Mouse (Mus musculus) MEL (cell line): ENCODE measurements around the gene Dedd.

ENCODE experiments used
- CHD2 ChIP-seq: IDR thresholded peaks from 2 replicates; pipeline ENCODE4 v1.6.1; 2011; ENCODE audit warnings: low read length, improper control_type of control experiment
- CTCF ChIP-seq, 3 experiments: IDR thresholded peaks in 2 of 3; conservative IDR thresholded peaks in 1 of 3; 2 replicates each; pipeline ENCODE4 v1.5.1; 2011 to 2012; ENCODE audit warnings: low read length in 3 of 3, low read depth in 2 of 3, mild to moderate bottlenecking in 2 of 3, improper control_type of control experiment in 1 of 3, inconsistent platforms in 1 of 3, mixed read lengths in 1 of 3, moderate library complexity in 1 of 3; ENCODE audit not compliant: control insufficient read depth in 1 of 3, insufficient read depth in 1 of 3, poor library complexity in 1 of 3, severe bottlenecking in 1 of 3
- GATA1 ChIP-seq: IDR thresholded peaks from 2 replicates; pipeline ENCODE4 v1.6.1; 2011; ENCODE audit warnings: low read depth, low read length, improper control_type of control experiment
- MAFK ChIP-seq: IDR thresholded peaks from 2 replicates; pipeline ENCODE4 v1.6.1; 2011; ENCODE audit warnings: low read depth, mild to moderate bottlenecking, low read length, improper control_type of control experiment, borderline replicate concordance
- MXI1 ChIP-seq: IDR thresholded peaks from 2 replicates; pipeline ENCODE4 v1.6.1; 2011; ENCODE audit warnings: mild to moderate bottlenecking, low read depth, low read length, improper control_type of control experiment
- POLR2A ChIP-seq, 2 experiments: IDR thresholded peaks; 2 replicates each; pipeline ENCODE4 v1.6.1; 2011 to 2012; ENCODE audit warnings: low read length in 2 of 2, mild to moderate bottlenecking in 2 of 2, control low read depth in 1 of 2, improper control_type of control experiment in 1 of 2, low read depth in 1 of 2, moderate library complexity in 1 of 2; ENCODE audit not compliant: control insufficient read depth in 1 of 2, insufficient read depth in 1 of 2, poor library complexity in 1 of 2
- SIN3A ChIP-seq: IDR thresholded peaks from 2 replicates; pipeline ENCODE4 v1.6.1; 2012; ENCODE audit warnings: low read length, improper control_type of control experiment, inconsistent platforms
- SMC3 ChIP-seq: IDR thresholded peaks from 2 replicates; pipeline ENCODE4 v1.6.1; 2011; ENCODE audit warnings: low read depth, low read length, improper control_type of control experiment
- USF1 ChIP-seq: IDR thresholded peaks from 2 replicates; pipeline ENCODE4 v1.6.1; 2014; ENCODE audit warnings: low read depth, mild to moderate bottlenecking, inconsistent platforms, low read length, improper control_type of control experiment, moderate library complexity
- ZKSCAN1 ChIP-seq: IDR thresholded peaks from 2 replicates; pipeline ENCODE4 v1.6.1; 2012; ENCODE audit warnings: low read depth, mild to moderate bottlenecking, inconsistent platforms, low read length, improper control_type of control experiment, moderate library complexity

DNA sequence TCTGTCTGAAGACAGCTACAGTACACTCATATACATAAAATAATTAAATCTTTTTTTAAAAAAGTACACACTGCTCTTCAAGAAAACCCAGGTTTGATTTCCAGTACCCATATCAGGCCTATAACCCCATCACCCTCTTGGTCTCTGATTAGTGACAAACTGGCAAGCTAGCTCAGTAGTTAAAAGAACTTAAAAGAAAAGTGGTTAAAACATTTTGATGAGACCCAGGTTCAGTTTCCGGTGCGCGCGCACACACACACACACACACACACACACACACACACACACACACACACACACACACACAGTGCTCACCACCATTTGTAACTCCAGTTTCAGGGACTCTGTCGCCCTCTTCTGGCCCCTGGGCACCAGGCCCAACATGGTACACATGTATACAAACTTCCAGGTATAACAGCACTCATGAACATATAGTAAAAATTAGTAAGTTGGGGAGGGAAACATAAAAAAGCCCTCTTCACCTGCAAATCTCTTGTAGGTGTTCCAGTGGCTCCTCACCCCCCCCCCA lies 26.9 kb downstream of the Dedd start:
- TF ChIP-seq MAFK, result no peak
- peak in 2 of 3 experiments; percentile 54 to 77; a peak in 5 of 6 replicates for TF ChIP-seq CTCF (IDR thresholded peaks at IDR 0.05 in 2 of 3, conservative IDR thresholded peaks at IDR 0.05 in 1 of 3; ENCODE audit: control insufficient read depth in 1 of 3, insufficient read depth in 1 of 3, low read depth in 2 of 3, low read length in 3 of 3, poor library complexity in 1 of 3, severe bottlenecking in 1 of 3)
- TF ChIP-seq USF1, result no peak
- TF ChIP-seq SMC3, result peak; percentile 30; the same call in 1 of the 2 replicates
- no peak for TF ChIP-seq POLR2A (IDR thresholded peaks at IDR 0.05; ENCODE audit: control insufficient read depth in 1 of 2, insufficient read depth in 1 of 2, low read depth in 1 of 2, low read length in 2 of 2, poor library complexity in 1 of 2)
- no peak for TF ChIP-seq SIN3A
- TF ChIP-seq ZKSCAN1, result no peak
- TF ChIP-seq CHD2, result no peak
- TF ChIP-seq GATA1, result no peak
- no peak for TF ChIP-seq MXI1
